Mouse (Mus musculus) embryo, embryonic 10.5 days (tissue): ENCODE data around the gene Faim.

ENCODE experiments used
- DNase-seq: peaks from one replicate; pipeline ENCODE4 v3.0.0-alpha.2; 2015; ENCODE audit warnings: low spot score

The Faim gene

DNA sequence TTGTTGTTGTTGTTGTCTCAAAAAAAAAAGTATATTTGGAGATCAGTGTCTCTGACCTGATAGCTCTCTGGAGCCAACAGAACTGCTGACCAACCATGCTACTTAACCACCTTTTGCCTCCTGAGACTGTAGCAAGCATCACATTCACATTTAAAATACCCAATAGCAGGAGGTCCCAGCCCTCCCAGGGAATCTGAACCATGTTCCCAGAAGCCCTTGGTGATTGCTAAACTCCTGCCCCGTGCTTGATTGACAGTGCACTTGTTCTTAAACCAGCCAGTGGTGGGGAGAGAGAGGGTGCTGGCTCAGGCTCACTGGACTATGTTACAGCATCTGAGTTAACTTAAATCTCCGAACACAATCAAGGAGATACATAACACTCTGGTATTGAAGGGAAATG, 11.3 kb upstream of the Faim start:
- DNase-seq, result no peak

- no peak for DNase-seq
Measured at GRCm38 (mm10) chr9:98976081-98976480, 10.1 kb upstream of the Faim start.

DNA sequence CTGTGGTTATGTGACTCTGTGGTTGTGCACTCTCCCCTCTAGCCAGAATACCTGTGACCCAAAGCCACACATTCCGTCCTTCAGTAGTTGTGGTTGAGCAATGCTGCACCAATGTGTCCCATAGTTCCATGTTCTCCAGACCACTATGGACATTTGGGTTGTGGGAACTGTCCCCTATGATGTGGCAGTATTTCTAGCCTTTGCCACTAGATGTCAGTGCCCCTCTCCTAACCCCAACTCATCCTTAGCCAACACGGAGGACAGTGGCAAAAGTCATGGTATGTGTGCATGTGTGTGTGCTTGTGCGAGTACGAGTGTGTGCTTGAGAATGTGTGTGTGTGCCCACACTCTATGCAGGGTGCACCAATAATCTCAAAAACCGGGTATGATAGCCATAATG, 9.7 kb upstream of the Faim start:
- DNase-seq, result peak; percentile 49

GRCm38 (mm10) chr9:98979431-98980416, 6.4 kb upstream of the Faim start:
- DNase-seq, result peak; percentile 93

DNA sequence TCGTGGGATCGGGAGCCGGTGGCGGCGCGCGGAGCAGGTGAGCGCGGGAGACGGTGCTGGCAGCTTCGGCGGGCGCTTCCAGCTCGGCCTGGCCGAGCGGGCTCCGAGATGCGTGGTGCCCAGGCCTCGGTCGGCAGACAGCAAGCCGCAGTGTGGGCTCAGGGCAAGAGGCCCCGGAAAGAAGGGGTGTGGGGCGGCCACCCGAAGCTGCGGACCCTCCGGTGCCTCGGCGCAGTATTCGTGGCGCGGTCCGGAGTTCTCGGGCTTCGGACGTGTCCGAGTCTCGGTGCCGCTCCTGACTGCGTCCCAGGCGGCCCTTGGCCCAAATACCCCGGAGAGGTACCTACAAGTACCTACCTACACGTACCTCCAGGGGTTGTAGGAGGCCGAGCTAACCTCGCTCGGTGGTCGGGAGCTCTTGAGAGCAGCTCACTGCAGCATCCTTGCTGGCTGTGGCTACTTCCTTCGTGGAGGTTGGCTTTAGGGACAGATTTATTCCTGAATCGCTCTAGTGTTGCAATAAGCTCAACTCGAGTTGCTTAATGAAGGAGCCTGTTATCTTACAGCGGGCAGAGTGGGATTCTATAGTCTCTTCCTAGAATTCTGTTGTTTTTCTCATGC, 413 bp downstream of the Faim start:
- peak; percentile 49 for DNase-seq

- DNase-seq, result no peak
Measured at GRCm38 (mm10) chr9:98987131-98987530, 958 bp downstream of the Faim start.

GRCm38 (mm10) chr9:98994103-98994502, 7.9 kb downstream of the Faim start:
- DNase-seq, result no peak

GRCm38 (mm10) chr9:98999881-99000339, 13.7 kb downstream of the Faim start:
- DNase-seq, result no peak

DNA sequence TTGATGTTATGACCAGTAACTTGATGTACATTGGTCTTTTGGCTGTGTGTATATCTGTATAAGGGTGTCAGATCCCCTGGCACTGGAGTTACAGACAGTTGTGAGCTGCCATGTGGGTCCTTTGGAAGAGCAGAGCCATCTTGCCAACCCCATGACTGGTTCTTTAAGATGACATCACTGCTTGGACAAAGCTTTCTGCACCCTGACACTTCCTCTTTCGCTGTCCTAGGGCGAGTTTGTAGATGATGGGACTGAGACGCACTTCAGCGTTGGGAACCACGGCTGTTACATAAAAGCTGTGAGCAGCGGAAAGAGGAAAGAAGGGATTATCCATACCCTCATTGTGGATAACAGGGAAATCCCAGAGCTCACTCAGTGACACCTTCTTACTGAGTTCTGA, 15.2 kb downstream of the Faim start:
- no peak for DNase-seq

DNA sequence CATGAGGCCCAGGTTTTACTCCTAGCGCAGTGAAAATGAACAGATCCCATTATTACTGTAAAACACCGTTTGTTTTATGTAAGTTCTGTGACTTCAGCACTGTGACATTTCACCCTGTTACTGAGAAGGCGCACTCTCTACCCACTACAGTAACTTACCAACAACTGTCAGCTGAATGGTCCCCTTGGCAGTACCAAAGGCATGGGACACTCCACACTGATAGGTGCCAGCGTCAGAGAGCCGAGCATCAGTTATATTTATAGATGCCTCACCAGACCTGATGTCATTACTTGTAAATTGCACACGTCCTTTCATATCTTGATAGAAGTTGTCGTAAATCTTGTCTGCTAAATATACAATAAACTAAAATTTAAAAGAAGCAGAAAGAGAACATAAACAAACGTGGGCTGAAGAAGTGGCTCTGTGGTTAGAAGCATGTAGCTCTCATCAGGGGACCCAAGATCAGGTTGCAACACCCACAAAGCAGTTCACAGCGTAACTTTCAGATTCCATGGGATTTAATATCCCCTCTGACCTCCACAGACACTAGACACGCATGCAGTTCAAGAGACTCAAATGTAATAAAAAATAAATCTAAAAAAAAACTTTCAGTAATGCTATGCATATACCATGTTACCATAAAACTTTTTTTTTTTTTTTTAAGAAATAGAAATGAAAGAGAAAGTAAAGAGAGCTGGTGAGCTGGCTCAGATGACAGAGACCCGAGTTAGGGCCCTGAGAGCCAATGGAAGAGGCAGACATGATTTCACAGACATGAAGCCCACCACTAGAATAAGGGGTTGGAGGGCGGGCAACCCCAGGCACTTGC, 23.1 kb downstream of the Faim start:
- no peak for DNase-seq

- no peak for DNase-seq
Measured at GRCm38 (mm10) chr9:99009898-99010199, 23.7 kb downstream of the Faim start.

DNA sequence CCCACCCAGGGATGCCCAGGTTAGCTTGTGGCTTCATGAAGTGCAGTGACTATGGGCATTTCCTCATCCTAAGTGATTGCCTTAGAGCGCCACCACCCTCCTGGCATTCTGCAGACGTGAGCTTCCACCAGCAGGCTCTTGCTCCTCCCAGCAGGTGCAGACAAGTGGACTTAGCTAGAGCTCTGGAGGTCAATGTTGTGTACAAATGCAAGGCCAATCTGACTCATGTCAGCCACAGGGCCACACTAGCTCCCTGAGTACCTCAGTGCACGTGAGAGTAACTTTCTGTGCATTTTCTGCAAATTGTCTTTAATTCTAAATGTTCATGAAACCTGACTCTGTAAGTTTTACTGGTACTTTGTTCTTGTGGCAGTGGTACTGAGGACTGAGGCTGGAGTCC, 30.1 kb downstream of the Faim start:
- DNase-seq, result no peak

DNA sequence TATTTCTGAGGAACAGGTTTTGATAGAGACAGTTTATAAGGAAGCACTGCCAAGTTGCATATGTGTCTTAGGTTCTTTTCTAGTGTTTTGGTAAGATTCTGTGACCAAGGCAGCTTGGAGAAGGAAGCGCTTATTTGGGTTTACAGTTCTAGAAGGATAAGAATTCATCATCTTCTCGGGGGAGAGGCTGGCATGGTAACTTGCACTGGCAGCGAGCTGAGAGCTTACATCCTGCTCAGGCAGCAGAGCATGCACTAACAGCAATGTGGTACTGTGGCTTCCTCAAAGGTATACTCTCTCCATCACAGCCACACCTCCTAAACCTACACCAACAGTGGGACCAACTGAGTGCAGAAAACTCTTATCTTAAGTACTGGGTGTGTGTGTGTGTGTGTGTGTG, 30.6 kb downstream of the Faim start:
- DNase-seq, result no peak

DNA sequence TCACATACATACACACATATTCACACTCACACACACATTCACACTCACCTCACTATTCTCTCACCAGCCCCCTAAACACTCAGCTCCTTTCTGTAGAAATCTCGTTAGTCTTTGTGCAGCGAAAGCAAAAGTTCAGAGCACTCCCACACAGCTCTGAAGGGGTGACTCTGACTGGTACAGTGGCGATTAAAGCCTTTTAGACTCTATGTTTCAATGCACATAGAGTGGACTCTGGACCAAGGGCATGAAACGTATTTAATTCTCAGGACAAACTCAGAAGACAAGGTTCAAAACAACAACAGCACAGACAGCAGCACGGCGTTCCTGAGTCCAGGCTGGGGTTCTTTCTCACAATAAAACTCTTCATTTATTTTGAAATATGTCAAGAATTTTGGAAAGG, 31.5 kb downstream of the Faim start:
- no peak for DNase-seq

DNA sequence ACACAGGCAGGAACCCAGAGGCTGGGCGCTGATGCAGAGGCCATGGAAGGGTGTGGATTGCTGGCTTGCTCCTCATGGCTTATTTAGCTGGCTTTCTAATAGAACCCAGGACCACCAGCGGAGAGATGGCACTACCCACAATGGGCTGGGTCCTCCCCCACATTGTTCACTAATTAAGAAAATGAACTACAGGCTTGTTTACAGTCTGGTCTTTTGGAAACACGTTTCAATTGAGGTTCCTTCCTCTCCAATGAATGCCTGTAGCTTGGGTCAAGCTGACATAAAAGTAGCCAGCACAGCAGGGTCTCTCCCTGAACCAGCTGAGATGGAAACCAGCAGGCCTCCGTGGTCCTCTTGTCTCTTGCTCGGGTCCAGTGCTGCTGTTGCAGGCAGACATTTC, 35.0 kb downstream of the Faim start:
- DNase-seq, result no peak

DNA sequence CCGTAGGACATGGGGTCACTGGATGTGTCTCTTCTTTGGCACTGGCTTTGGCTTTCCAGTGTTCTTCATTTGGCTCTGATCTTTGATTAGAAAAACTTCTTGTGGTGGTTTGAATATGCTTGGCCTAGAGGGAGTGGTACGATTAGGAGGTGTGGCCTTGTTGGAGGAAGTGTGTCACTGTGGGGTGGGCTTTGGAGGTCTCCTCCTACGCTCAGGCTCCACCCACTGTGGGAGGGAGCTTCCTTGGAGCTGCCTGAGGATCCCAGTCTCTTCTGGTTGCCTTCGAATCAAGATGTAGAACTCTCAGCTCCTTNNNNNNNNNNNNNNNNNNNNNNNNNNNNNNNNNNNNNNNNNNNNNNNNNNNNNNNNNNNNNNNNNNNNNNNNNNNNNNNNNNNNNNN, 35.6 kb downstream of the Faim start:
- DNase-seq, result no peak

- DNase-seq, result no peak
Measured at GRCm38 (mm10) chr9:99032031-99032430, 45.9 kb downstream of the Faim start.

DNA sequence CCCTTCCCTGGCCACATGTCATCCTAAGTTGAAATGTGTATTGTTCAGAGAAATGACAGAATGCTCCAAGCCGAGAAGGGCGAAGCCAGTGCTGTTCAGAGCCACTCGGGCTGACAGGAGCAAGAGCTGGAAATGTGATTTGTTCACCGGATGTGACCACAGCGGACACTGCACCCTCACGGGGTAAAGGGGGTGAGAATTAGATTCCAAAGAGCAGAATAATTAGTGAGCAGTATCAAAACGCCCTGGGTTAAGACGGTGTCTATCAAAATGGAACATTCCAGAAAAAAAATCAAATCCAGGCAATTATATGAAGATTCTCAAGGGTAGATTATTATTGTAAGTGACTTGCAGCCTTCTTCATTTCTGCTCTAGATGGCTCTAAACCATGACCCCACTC, 47.9 kb downstream of the Faim start:
- no peak for DNase-seq

- DNase-seq, result no peak
Measured at GRCm38 (mm10) chr9:99035575-99035974, 49.4 kb downstream of the Faim start, which contains the start of gene Gm1123. Gene Gm1123 (minus strand): TSS chr9:99035715.

DNA sequence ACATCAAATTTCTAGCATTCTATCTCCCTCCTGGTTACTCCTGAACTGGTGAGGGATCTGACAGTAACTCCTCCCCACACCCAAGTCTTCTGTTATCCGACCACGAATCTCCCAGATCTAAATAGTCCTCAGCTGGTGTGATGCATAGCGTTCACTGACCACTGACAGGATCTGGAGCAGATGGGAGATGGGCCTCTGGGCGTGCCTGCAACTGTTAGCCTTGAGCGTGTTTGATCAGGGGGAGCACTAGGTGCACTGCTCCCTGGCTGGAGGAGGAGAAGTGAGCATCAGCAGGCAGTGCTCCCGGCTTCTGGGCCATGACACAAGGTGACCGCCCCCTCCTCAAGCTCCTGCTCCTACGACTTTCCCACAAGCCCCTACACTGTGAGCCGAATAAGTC, 55.8 kb downstream of the Faim start:
- DNase-seq, result no peak

DNA sequence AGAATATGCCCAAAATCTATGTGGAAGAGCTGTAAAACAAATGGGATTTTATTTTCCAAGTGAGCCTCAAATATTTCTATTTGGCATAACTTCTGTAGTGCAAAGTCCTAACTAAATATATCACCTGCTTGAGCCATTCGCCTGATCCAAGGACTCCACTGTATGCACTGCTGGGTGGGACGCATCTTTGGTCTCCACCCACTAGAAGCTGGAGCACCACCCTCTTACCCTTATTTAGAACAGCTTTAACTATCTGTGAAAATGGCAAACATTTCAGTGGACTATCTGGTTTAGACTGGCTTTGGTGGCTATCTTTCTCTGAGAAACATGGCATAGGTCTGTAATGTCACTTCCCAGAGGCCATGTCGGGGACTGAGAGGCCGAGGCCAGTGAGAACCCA, 56.5 kb downstream of the Faim start:
- no peak for DNase-seq

GRCm38 (mm10) chr9:99044761-99045160, 58.6 kb downstream of the Faim start:
- DNase-seq, result no peak
